Mouse (Mus musculus) liver, embryonic 15.5 days (tissue): ENCODE data around the gene Med17. TPM values are rescaled to one million over a fixed set of nuclear protein-coding genes. Genes with fewer than 3 reads are reported as not detected.
"Not testable (repeated sequence)": the region's sequence is repeated elsewhere in the genome, so short reads cannot be mapped to it uniquely, and the experiment has no call there.

Source experiments
- ATAC-seq: fragments of 200-750 bp; cut with Nextera tagmentation; 2 replicates; pipeline ENCODE4 v1.8.0; 2017; ENCODE audit warnings: moderate number of reproducible peaks, mild to moderate bottlenecking, moderate library complexity; ENCODE audit not compliant: insufficient read depth
- H3K27ac ChIP-seq: fragments of 300-500 bp; sonication (generic); replicated peaks from 2 replicates; pipeline ENCODE4 v1.5.1; 2015; ENCODE audit warnings: mild to moderate bottlenecking, inconsistent platforms
- H3K27me3 ChIP-seq: fragments of 300-500 bp; sonication (generic); 2 replicates; pipeline ENCODE4 v1.6.1; 2015; ENCODE audit warnings: mild to moderate bottlenecking, inconsistent platforms
- H3K36me3 ChIP-seq: fragments of 300-500 bp; sonication (generic); replicated peaks from 2 replicates; pipeline ENCODE4 v1.6.1; 2015; ENCODE audit warnings: moderate library complexity, mild to moderate bottlenecking, inconsistent platforms
- H3K4me1 ChIP-seq: fragments of 300-500 bp; sonication (generic); replicated peaks from 2 replicates; pipeline ENCODE4 v1.6.1; 2015; ENCODE audit warnings: inconsistent platforms
- H3K4me2 ChIP-seq: fragments of 300-500 bp; sonication (generic); 2 replicates; pipeline ENCODE4 v1.6.1; 2015; ENCODE audit warnings: moderate library complexity, mild to moderate bottlenecking, inconsistent platforms
- H3K4me3 ChIP-seq: fragments of 300-500 bp; sonication (generic); replicated peaks from 2 replicates; pipeline ENCODE4 v1.5.1; 2015; ENCODE audit warnings: mild to moderate bottlenecking, inconsistent platforms
- H3K9ac ChIP-seq: fragments of 300-500 bp; sonication (generic); 2 replicates; pipeline ENCODE4 v1.6.1; 2015; ENCODE audit warnings: moderate library complexity, mild to moderate bottlenecking, inconsistent platforms
- H3K9me3 ChIP-seq: fragments of 300-500 bp; sonication (generic); replicated peaks from 2 replicates; pipeline ENCODE4 v1.6.1; 2016; ENCODE audit warnings: inconsistent platforms
- WGBS: fragments of 180-500 bp; shearing (Covaris S2); methylation state at CpG from one replicate; pipeline ENCODE4 v1.1.7; 2015; ENCODE audit warnings: mixed read lengths; ENCODE audit not compliant: insufficient replicate concordance; 5-methylcytosine and 5-hydroxymethylcytosine counted together
- polyA plus RNA-seq: library from polyadenylated mRNA; unstranded; fragments of >200 nt; fragmentation: Nextera tagmentation; extraction: Ambion mirVana; gene quantifications from 2 replicates; pipeline ENCODE4 v1.2.1, GENCODE M21; 2015

Gene Med17
- polyA plus RNA-seq, 1 experiment from 2014 or later = 16.8 TPM

GRCm38 (mm10) chr9:15307257-15307656 is 27.5 kb upstream of the Med17 start:
- peak overlapping the region; percentile 87 for H3K4me2 ChIP-seq
- H3K4me1 ChIP-seq = peaks cover 50% of the 10 kb centered on the region
- H3K27ac ChIP-seq = no peak overlapping the region
- H3K36me3 ChIP-seq = peaks cover 43% of the 10 kb centered on the region
- H3K27me3 ChIP-seq = no peaks in the 10 kb centered on the region
- no peaks in the 10 kb centered on the region for H3K9me3 ChIP-seq
- ATAC-seq = no peak
- H3K9ac ChIP-seq = peak overlapping the region; percentile 82
- H3K4me3 ChIP-seq = peak overlapping the region; percentile 71
- 5% methylated on average over 6 of the region's 6 CpGs for WGBS

GRCm38 (mm10) chr9:15306398-15307119 is 26.8 kb upstream of the Med17 start, which contains the start of gene 4931406C07Rik:
4931406C07Rik (minus strand) TSS chr9:15306448.
- Histone ChIP-seq H3K27me3 (no peaks in the 10 kb centered on the region), H3K27ac (peak within 1 kb of the TSS; percentile 89), H3K9ac (peak within 1 kb of the TSS; percentile 82), H3K4me1 (peaks cover 47% of the 10 kb centered on the region), H3K36me3 (peaks cover 36% of the 10 kb centered on the region), H3K4me3 (peak within 1 kb of the TSS; percentile 71), H3K9me3 (no peaks in the 10 kb centered on the region), H3K4me2 (peak within 1 kb of the TSS; percentile 87)
- ATAC-seq = peak; percentile 50
- WGBS = under 1% methylated on average over 35 of the region's 35 CpGs

GRCm38 (mm10) chr9:15305503-15306397 is 26.0 kb upstream of the Med17 start, which contains the start of gene Taf1d:
Taf1d (plus strand) TSS chr9:15306214.
- peak; percentile 91 for ATAC-seq
- peak within 1 kb of the TSS; percentile 89 for H3K27ac ChIP-seq
- peak within 1 kb of the TSS; percentile 87 for H3K4me2 ChIP-seq
- H3K4me3 ChIP-seq = peak within 1 kb of the TSS; percentile 71
- peaks cover 47% of the 10 kb centered on the region for H3K4me1 ChIP-seq
- 8% methylated on average over 45 of the region's 45 CpGs for WGBS
- no peaks in the 10 kb centered on the region for H3K27me3 ChIP-seq
- peaks cover 31% of the 10 kb centered on the region for H3K36me3 ChIP-seq
- H3K9ac ChIP-seq = peak within 1 kb of the TSS; percentile 82
- H3K9me3 ChIP-seq = no peaks in the 10 kb centered on the region

- H3K27me3 ChIP-seq = no peaks in the 10 kb centered on the region
- no peak overlapping the region for H3K4me3 ChIP-seq
- H3K36me3 ChIP-seq = 0 out of 2 replicates have a peak, but pooled peaks cover 5% of the 10 kb centered on the region
- no peak overlapping the region for H3K9ac ChIP-seq
- ATAC-seq = no peak
- WGBS = 66% methylated on average over 2 of the region's 2 CpGs
- H3K27ac ChIP-seq = no peak overlapping the region
- no peak overlapping the region for H3K4me2 ChIP-seq
- H3K9me3 ChIP-seq = no peaks in the 10 kb centered on the region
- peaks cover 25% of the 10 kb centered on the region for H3K4me1 ChIP-seq
These were observed 23.1 kb upstream of the Med17 start for GRCm38 (mm10) chr9:15302881-15303280.

GRCm38 (mm10) chr9:15302006-15302405 is 22.3 kb upstream of the Med17 start:
- WGBS = 61% methylated on average over 6 of the region's 6 CpGs
- not testable (repeated sequence) for H3K27me3 ChIP-seq, H3K36me3 ChIP-seq, H3K27ac ChIP-seq, H3K4me3 ChIP-seq, H3K4me2 ChIP-seq, H3K9ac ChIP-seq, H3K9me3 ChIP-seq, ATAC-seq
- peaks cover 16% of the 10 kb centered on the region for H3K4me1 ChIP-seq

- no peaks in the 10 kb centered on the region for H3K27me3 ChIP-seq
- no peaks in the 10 kb centered on the region for H3K9me3 ChIP-seq
- H3K36me3 ChIP-seq = no peaks in the 10 kb centered on the region
- no peak overlapping the region for H3K4me3 ChIP-seq
- peak overlapping the region; percentile 21 for H3K4me2 ChIP-seq
- peak; percentile 9; the same call in 1 of the 2 replicates for ATAC-seq
- WGBS = 38% methylated on average over 6 of the region's 6 CpGs
- peak overlapping the region; percentile 0 for H3K27ac ChIP-seq
- H3K9ac ChIP-seq = no peak overlapping the region
- H3K4me1 ChIP-seq = peaks cover 12% of the 10 kb centered on the region
These were observed 21.7 kb upstream of the Med17 start for GRCm38 (mm10) chr9:15301399-15301798.

GRCm38 (mm10) chr9:15300056-15300455 is 20.3 kb upstream of the Med17 start:
- 61% methylated on average over 5 of the region's 5 CpGs for WGBS
- ATAC-seq = no peak
- H3K27me3 ChIP-seq = no peaks in the 10 kb centered on the region

GRCm38 (mm10) chr9:15298451-15298850 is 18.7 kb upstream of the Med17 start:
- ATAC-seq = no peak
- 22% methylated on average over 2 of the region's 2 CpGs for WGBS

More at GRCm38 (mm10) chr9:15300056-15300455, 20.3 kb upstream of the Med17 start:
- Histone ChIP-seq H3K9me3 (no peaks in the 10 kb centered on the region), H3K9ac (no peak overlapping the region), H3K4me1 (peaks cover 3% of the 10 kb centered on the region), H3K4me2 (no peak overlapping the region), H3K27ac (no peak overlapping the region), H3K36me3 (0 out of 2 replicates have a peak, but pooled peaks cover 3% of the 10 kb centered on the region), H3K4me3 (no peak overlapping the region)

GRCm38 (mm10) chr9:15297112-15297511 is 17.4 kb upstream of the Med17 start:
- Histone ChIP-seq H3K36me3 (0 out of 2 replicates have a peak, but pooled peaks cover 3% of the 10 kb centered on the region), H3K4me1 (no peaks in the 10 kb centered on the region), H3K9ac (no peak overlapping the region), H3K9me3 (no peaks in the 10 kb centered on the region), H3K4me3 (no peak overlapping the region), H3K27me3 (no peaks in the 10 kb centered on the region), H3K4me2 (no peak overlapping the region), H3K27ac (no peak overlapping the region)
- ATAC-seq = no peak
- 69% methylated on average over 7 of the region's 7 CpGs for WGBS

More at GRCm38 (mm10) chr9:15298451-15298850, 18.7 kb upstream of the Med17 start:
- 0 out of 2 replicates have a peak, but pooled peaks cover 3% of the 10 kb centered on the region for H3K36me3 ChIP-seq
- H3K27me3 ChIP-seq = no peaks in the 10 kb centered on the region
- no peaks in the 10 kb centered on the region for H3K9me3 ChIP-seq
- no peak overlapping the region for H3K27ac ChIP-seq
- no peak overlapping the region for H3K4me3 ChIP-seq
- no peak overlapping the region for H3K9ac ChIP-seq
- no peaks in the 10 kb centered on the region for H3K4me1 ChIP-seq
- H3K4me2 ChIP-seq = no peak overlapping the region

- peak; percentile 81 for ATAC-seq
- 0 out of 2 replicates have a peak, but pooled peaks cover 2% of the 10 kb centered on the region for H3K36me3 ChIP-seq
- peak overlapping the region; percentile 10; the same call in 1 of the 2 replicates for H3K4me2 ChIP-seq
- H3K9ac ChIP-seq = no peak overlapping the region
- H3K4me1 ChIP-seq = peaks cover 24% of the 10 kb centered on the region
- H3K9me3 ChIP-seq = no peaks in the 10 kb centered on the region
- H3K27me3 ChIP-seq = no peaks in the 10 kb centered on the region
- WGBS = 12% methylated on average over 6 of the region's 6 CpGs
- no peak overlapping the region for H3K4me3 ChIP-seq
- H3K27ac ChIP-seq = no peak overlapping the region
These were observed 9.5 kb upstream of the Med17 start for GRCm38 (mm10) chr9:15289251-15289650.

- H3K27me3 ChIP-seq = no peaks in the 10 kb centered on the region
- no peak overlapping the region for H3K9ac ChIP-seq
- no peak overlapping the region for H3K4me3 ChIP-seq
- 0 out of 2 replicates have a peak, but pooled peaks cover 2% of the 10 kb centered on the region for H3K36me3 ChIP-seq
- H3K27ac ChIP-seq = no peak overlapping the region
- 28% methylated on average over 3 of the region's 3 CpGs for WGBS
- no peak for ATAC-seq
- H3K4me2 ChIP-seq = no peak overlapping the region
- no peaks in the 10 kb centered on the region for H3K9me3 ChIP-seq
- peaks cover 24% of the 10 kb centered on the region for H3K4me1 ChIP-seq
These were observed 8.7 kb upstream of the Med17 start for GRCm38 (mm10) chr9:15288402-15288801.
